Mouse (Mus musculus) thymus, postnatal 14 days (tissue): ENCODE results near the gene Tnfsf11.

Experiments
- DNase-seq: peaks from one replicate; pipeline ENCODE4 v3.0.0; 2021

Gene Tnfsf11

DNA sequence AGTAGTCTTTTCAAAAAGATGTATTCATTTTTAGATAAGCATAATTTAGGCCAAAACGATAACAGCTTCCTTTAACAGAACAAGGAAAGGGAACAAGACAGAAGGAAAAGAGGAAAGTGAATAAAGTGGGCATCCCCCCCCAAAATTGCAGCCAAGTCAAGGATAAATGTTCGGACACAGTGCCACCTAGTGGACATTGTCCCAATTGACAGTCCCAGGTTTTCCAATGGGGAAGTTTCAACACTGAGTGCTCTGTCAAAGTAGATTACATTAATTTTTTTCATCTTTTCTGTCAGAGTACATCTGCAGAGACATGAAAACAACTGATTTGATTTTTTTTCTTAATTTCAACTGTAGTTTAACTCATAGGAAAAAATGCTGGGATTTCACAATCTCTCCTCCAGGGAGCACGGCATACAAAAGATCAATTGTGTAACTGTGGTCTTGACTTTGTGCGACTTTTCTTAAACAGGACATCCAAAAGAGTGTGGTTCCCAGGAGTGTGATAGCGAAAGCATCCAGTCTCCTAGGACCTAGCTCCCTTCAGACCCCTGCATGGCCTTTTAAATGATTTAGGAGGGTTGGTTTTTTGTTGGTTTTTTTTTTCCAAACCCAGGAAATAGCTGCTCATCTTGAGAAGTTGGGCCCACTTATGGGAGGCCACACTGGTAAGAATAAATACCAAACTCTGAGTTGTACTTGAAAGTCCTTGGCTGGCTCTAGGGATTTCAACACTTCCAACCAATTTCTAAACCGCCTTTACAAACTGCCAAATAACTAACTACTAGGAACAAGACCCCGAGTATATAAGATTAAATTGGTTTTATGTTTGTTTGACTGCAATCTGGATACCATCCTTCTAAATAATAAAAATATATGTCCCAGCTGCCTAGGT is 19.7 kb downstream of the Tnfsf11 start:
- DNase-seq, result peak; percentile 59

DNA sequence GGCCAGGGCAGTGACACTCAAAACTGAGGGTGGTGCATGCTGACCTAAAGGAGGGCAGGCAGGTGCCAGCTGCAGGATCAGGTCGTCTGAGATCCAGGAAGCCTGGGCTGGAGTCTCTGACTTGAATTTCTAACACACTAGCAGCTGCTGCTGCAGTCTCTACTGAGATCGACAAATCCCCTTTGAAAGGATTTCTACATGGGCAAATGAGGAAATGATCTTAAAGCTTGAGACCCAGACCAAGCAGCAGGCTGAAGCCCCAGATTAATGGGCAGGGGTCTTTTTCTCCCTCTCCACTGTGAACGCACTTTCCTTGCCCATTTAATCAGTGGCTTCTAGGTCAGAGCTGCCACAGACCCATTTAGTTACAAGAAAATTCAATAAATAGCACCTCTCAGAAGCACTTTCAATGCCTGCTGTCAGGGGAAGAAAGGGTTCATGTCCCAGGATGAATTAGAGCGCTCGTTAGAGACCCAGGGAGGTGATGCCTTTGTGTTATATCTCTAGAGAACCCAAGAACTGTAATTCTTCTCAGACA is 21.8 kb downstream of the Tnfsf11 start:
- no peak for DNase-seq

DNA sequence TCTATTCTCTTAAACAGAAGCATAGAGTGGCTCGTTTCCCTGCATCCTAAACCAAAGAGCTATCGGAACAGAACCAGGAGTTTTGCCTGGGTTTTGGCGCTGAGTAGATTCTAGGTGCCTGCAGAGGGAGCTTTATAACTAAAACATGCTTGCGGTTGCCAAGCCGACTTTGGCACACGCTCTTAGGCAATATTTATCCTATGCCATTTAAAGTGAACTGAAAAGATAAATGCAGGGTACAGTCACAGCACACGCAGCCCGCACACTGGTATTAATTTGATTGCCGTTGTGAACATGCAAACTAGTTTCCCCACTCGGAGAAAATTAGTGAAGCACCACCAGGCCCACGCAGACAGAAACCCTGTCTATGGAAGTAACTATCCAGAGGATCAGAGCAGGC is 25.4 kb downstream of the Tnfsf11 start:
- no peak for DNase-seq

DNA sequence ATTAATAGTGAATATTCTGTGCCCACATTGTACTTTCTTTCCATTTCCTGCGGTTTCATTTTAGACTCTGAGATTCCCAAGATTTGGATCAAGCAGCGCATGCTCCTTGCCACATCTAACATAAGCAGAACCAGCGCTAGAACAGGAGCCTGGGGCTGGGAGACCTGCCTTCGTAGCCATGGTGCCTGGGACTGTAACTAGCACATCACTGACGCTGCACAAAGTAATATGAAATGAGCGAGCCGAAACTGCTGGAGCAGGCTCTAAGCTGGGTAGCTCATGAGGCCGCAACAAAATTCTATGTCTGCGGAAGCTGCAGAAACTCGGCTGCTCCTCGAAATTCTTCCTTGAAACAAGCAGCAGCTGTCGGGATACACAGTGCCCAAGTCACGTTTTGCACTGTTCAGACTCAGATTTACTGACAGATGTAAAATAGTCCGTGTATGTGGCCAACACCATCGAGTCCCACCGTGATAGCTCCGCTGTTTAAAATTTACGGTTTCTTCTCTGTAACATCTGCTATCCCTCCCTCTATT is 31.4 kb downstream of the Tnfsf11 start:
- DNase-seq, result no peak

DNA sequence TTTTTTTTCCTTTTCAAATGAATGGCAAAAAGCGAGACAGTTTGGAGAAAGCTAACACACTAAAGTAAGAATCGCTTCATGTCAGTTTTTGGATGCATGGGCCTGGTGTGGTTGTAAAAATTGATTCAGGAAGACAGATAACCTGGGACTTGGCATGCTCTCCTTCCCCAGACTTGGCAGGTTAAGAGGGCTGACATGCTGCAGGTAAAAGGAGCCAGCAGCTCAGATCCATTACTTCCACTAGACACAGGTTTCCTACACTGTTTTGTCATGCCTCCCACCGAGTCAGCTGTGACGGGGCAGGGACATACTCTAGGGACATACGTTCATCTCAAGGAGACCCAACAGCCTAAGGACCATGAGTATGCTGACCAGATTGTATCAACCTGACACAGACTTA is 33.0 kb downstream of the Tnfsf11 start:
- DNase-seq, result no peak

DNA sequence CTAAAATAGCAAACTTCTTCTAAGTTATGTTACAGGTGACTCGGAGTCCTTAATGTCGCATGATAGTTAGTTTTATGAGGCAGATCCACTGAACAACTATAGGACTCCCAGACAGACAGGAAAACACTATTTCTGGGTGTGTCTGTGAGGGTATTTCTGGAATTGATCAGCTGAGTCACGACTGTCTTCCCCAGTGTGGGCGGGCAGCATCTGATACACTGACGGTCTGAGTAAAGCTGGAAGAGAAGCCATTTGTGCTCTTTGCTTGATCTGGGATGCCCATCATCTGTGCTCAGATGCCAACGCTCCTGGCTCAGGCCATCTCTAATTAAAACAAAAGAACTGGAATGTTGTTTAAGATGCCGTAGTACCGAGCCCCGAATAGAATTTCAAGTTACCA is 33.7 kb downstream of the Tnfsf11 start:
- no peak for DNase-seq

DNA sequence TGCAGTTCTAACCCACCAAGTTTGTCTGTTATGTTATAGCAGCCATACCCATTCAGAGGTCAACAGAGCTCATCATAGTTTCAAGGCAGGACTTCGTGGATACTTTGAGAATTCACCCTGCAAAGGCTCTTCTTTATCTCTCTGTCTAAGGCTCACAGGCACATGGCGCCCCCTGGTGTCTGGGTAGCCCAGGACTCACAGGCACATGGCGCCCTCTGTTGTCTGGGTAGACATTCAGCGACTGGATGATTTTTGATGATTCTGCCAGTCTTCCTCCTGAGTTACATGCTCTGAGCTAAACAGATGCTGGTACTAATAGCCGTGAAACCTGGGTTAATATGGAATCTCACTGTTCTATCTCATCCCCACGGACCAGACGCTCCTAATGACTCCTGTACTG is 34.3 kb downstream of the Tnfsf11 start:
- peak; percentile 79 for DNase-seq

DNA sequence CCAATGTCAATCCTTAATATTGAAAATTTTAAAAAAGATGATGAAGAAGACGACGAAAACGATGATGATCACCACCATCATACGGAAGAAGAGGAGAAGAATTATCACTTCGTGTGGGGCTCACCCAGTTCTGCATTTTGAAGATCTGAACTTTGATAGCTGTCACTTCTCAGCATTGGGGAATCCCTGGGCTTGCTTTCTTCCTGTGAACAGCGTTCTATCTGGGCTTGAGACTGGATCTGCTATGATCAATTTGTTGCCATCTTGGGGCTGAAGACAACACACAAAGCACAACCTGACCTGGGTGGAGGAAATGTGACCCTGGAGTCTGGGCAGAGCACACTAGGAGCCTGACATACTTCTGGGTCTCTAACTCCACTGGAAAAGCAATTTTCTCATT is 43.0 kb downstream of the Tnfsf11 start:
- DNase-seq, result no peak

DNA sequence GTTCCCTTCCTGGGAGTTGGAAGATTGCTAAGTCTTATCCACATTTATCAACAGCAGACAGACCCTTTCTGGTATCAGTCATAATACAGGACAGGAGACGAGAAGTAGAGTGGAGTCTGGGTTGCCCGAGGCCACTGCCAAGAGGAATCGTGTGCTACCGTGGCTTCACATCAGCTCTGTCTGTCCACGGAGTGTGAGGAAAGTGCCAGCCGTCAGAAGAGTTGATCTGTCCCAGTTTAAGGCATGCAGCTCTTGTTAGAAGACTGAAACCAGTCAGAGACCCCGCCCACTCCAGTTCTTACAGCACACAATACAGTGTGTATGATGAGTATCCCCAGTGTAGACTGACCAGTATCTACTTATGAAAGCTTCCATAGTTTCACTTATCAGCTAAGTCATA is 45.2 kb downstream of the Tnfsf11 start:
- no peak for DNase-seq

DNA sequence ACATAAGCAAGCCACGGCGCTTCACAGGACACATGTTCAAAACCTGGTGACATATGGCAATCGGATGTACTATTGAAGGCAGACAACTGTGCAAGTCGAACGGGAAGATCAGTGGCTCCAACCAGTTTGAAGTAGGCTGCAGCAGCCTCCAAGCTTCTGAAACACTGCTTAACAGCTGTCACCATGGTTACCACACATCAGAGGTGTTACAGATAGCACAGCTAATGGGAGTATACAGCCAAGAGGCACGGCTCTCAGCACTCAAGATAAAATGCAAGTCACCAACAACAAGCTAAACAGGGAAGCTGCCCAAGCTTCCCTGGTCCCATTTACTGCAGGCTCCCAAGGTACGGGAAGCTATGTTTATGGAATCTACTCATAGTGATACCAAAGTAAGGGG is 46.6 kb downstream of the Tnfsf11 start:
- DNase-seq, result no peak

DNA sequence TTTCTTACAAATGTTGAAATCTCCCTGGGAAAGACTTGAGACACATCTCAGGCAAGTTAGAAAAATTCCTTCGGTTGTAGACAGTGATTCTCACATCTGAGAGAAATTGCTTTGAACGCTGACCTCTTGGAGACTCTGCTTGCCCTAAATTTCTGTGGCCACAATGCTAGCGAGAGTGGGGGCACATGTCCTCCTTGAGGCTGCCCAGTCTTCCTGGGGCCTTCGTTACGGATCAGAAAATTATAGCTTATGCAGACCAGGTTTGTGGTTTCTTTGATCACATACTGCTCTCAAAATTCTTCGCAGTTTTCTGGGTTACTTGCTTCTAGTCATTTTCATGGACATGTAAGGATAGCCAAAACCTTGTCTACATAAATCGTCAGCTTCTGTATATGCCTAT is 53.8 kb downstream of the Tnfsf11 start:
- DNase-seq, result no peak

DNA sequence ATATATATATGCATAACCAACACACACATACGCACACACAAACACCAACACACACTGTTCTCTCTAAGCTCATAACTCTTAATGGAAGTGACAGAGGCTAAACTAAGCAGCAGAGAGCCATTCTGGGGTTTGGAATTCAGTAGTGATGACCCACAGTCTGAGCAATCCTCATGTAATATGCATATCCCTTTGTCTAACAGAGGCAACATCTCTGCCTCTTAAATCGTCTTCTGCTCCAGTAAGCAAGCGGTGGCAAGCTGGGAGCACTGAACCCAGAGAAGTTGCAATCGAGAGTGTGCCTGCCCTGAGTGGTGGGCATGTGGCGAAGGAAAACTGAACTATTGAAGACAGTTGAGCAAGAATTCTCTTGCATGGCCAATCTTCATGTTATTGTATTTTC is 61.2 kb downstream of the Tnfsf11 start:
- DNase-seq, result no peak

DNA sequence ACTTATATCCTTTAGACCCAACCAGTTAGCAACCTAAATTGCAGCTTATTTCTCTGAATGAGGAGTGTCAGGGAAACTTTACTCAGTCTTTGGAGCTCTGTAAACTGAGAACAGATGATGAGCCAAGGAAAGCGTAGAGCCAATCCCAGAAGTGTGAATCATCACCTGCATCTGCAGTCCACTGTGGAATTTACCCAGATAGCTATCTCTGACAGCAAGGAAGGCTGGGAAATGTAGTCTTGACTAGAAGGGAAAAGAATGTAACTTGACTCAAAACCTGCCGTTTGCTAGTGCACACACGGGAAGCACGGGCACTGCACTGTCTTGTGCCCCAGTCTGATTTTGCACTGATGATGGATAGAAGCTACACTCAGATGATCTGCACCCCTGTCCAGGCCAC is 63.0 kb downstream of the Tnfsf11 start:
- DNase-seq, result no peak

DNA sequence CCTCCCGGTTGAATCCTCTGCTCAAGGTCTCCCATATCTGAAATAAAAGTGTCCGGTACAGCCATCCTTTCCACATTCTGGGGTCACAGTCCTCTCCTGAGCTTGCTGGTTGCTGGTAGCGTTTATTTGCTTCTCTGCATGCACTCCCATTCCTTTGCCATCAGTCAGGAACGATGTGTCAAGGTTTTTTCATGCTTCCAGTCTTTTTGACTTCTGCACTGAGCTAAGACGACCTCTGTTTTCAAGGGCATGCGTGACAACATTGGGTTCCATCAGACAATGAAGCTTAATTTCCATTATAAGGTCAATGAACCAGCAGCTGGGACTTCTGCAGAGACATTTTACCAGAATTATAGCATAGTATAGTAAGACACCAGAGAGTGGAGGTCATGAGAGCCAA is 68.5 kb downstream of the Tnfsf11 start:
- DNase-seq, result no peak

DNA sequence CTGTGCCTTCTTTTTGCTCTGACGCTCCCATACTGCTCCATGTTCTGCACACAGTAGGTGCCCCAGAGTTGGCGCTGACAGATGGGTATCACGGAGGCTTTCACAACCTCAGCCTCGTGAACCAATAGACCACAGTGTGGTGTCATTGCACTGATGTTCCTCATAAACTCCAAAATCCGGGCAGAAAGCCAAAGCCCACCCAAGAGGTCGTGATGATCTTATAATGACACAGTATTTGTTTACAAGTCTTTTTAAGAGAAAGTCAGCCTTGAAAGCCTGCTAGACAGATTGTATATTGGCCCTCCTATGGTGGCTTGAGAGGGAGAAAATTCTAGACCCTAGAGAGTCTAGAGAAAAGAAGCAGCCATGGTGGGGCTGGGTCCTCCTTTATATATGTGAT is 70.6 kb downstream of the Tnfsf11 start:
- no peak for DNase-seq

DNA sequence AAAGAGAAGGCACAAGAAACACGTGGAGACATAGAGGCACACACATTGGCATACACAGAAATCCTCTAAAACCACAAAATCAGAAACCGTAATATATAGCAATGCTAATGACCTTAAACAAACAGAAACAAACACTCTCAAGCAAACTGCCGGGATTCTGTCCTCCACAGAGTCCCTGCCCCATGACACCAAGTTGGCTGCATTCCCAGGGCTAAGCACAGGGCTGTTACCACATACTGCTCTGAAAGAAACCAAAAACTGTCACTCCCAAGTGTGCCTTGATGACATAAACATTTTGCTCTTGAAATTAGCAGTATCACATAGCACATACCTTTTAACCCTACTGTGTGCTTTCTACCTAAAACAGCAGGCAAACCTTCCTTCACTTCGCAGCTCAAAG is 71.7 kb downstream of the Tnfsf11 start:
- no peak for DNase-seq

DNA sequence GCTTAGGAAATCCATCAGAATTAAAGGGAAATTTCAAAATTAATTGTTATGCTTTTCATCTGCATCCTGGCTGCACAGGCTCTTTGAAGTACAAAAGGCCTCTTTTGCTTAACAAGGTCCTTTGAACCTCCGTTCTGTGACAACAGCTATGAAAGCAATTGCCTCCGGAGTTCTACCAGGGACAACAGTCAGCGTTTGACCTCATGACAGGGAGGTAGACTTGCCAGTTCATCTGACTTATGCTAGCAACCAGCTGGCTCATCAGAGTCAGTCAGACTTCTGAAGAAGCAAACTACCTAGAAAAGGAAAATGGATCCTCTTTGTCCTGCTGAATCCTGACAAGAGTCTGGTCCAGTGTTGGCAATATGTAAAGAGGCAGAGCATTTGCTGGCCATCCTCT is 72.5 kb downstream of the Tnfsf11 start:
- DNase-seq, result no peak

DNA sequence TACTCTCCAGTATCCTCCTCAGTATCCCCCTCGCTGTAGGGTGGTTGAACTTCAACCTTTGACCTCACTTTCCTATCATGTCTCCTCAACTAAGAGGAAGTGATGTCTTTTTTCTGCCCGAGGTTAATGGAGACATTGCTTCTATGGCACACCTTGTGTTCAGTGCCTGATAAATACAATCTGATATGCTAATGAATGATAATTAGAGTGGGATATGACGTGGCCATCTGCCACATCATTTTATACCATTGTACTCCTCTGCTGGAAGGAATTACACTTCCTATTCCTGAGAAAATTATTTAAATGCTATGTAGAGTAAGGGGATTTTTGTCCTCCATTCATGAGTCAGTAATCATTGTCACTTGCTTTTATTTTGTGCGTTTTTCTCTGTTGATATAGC is 78.8 kb downstream of the Tnfsf11 start:
- DNase-seq, result no peak
